8 mouse cellular contexts compared by ENCODE assay signal in the genomic region with DNA sequence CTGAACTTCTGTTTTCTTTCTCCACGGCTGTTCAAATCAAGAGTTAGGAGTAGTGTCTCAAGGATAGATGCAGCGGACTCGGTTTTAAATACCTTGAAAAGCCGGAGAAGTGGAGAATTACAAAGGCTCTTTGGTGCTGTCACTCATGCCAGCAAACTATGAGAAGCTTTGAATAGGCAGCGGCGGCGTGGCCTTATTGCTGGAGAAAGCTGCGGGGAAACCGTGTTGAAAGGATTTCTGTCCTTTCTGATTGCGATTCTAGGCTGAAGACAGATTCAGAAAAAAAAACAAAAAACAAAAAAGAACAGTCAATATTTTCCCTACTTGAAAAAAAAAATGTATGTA. TPM values are rescaled to one million over a fixed set of nuclear protein-coding genes. Genes with fewer than 3 reads are reported as not detected.
DNase-seq lines count a peak whose midpoint lies in the region; ATAC-seq and TF ChIP-seq lines count a peak whose summit lies in the region.

No protein-coding gene starts in this region.

- DNase-seq in left cerebral cortex, adult 2 months (ENCODE audit: extremely low spot score in 1 of 2, low spot score in 2 of 2) = no peak
- no peak for DNase-seq in left cerebral cortex, adult 18-20 months (ENCODE audit: low spot score in 2 of 2)
- no peak for DNase-seq in adrenal gland, postnatal 36 days
- no peak for DNase-seq in adrenal gland, postnatal 14 days
- no peak for DNase-seq in layer of hippocampus, adult 9-11 months

- H3K9me3 ChIP-seq in embryonic facial prominence, embryonic 13.5 days = no peaks in the 10 kb centered on the region
- no peaks in the 10 kb centered on the region for H3K9me3 ChIP-seq in intestine, embryonic 15.5 days

- intact Hi-C loops in left cerebral cortex, adult 2 months (cut with DNase I) = no loop called here

- H3K79me2 ChIP-seq in myocyte (ENCODE audit: control insufficient read depth, insufficient read depth) = peaks cover 43% of the 10 kb centered on the region

- WGBS in embryonic facial prominence, embryonic 13.5 days = 0% methylated on average over 10 of the region's 10 CpGs
- WGBS in intestine, embryonic 15.5 days = under 1% methylated on average over 10 of the region's 10 CpGs

- peak overlapping the region; percentile 97 for H3K27ac ChIP-seq in left cerebral cortex, adult 2 months
- H3K27ac ChIP-seq in embryonic facial prominence, embryonic 13.5 days = peak overlapping the region; percentile 95
- H3K27ac ChIP-seq in intestine, embryonic 15.5 days = peak overlapping the region; percentile 96

- peak overlapping the region; percentile 81 for H3K4me2 ChIP-seq in embryonic facial prominence, embryonic 13.5 days
- peak overlapping the region; percentile 58 for H3K4me2 ChIP-seq in intestine, embryonic 15.5 days (replicated peaks)
- peak overlapping the region; percentile 88 for H3K4me2 ChIP-seq in myocyte (ENCODE audit: low read depth)

- peak overlapping the region; percentile 86 for H3K4me3 ChIP-seq in left cerebral cortex, adult 2 months
- peak overlapping the region; percentile 78 for H3K4me3 ChIP-seq in embryonic facial prominence, embryonic 13.5 days
- peak overlapping the region; percentile 79 for H3K4me3 ChIP-seq in intestine, embryonic 15.5 days (replicated peaks)
- peak overlapping the region; percentile 81 for H3K4me3 ChIP-seq in myocyte

- H3K9ac ChIP-seq in embryonic facial prominence, embryonic 13.5 days = peak overlapping the region; percentile 90
- peak overlapping the region; percentile 81 for H3K9ac ChIP-seq in intestine, embryonic 15.5 days

- peak overlapping the region; percentile 57 for H3ac ChIP-seq in myocyte (ENCODE audit: control insufficient read depth, insufficient read length)

- ATAC-seq in embryonic facial prominence, embryonic 13.5 days (ENCODE audit: insufficient number of reproducible peaks, insufficient read depth, low FRiP score, low TSS enrichment, low read depth) = no peak
- peak; percentile 31 for ATAC-seq in intestine, embryonic 15.5 days

- TF ChIP-seq CTCF in left cerebral cortex, adult 2 months (IDR thresholded peaks at IDR 0.05) = no peak

- no peak for TF ChIP-seq POLR2A in myocyte (IDR thresholded peaks at IDR 0.05; ENCODE audit: insufficient read length, low read depth)

- H3K27me3 ChIP-seq in embryonic facial prominence, embryonic 13.5 days = no peaks in the 10 kb centered on the region
- H3K27me3 ChIP-seq in intestine, embryonic 15.5 days (replicated peaks) = no peaks in the 10 kb centered on the region
- H3K27me3 ChIP-seq in myocyte (ENCODE audit: control insufficient read depth, insufficient read depth, insufficient read length) = no peaks in the 10 kb centered on the region

- H3K36me3 ChIP-seq in embryonic facial prominence, embryonic 13.5 days = peaks cover 3% of the 10 kb centered on the region; the same call in 1 of the 2 replicates
- H3K36me3 ChIP-seq in intestine, embryonic 15.5 days = no peaks in the 10 kb centered on the region
- H3K36me3 ChIP-seq in myocyte (ENCODE audit: control insufficient read depth, insufficient read depth) = peaks cover 15% of the 10 kb centered on the region

- peaks cover 23% of the 10 kb centered on the region for H3K4me1 ChIP-seq in embryonic facial prominence, embryonic 13.5 days
- H3K4me1 ChIP-seq in intestine, embryonic 15.5 days (replicated peaks) = peaks cover 9% of the 10 kb centered on the region

TF ChIP-seq in myocyte, 11 proteins besides CTCF, POLR2A, EP300 and RAD21:
- no peak for TF ChIP-seq SRF (IDR thresholded peaks at IDR 0.05; ENCODE audit: control insufficient read depth, insufficient read length, low read depth)
- TF ChIP-seq TCF3 (IDR thresholded peaks at IDR 0.05; ENCODE audit: insufficient read length, low read depth) = no peak
- no peak for TF ChIP-seq MAX (IDR thresholded peaks at IDR 0.05; ENCODE audit: low read depth)
- TF ChIP-seq E2F4 (IDR thresholded peaks at IDR 0.05; ENCODE audit: insufficient read depth) = no peak
- no peak for TF ChIP-seq REST (IDR thresholded peaks at IDR 0.05; ENCODE audit: insufficient read depth, insufficient read length)
- TF ChIP-seq MYOD1 (IDR thresholded peaks at IDR 0.05; ENCODE audit: control insufficient read depth in 1 of 3, insufficient read length in 2 of 3, low read depth in 2 of 3) = no peak
- TF ChIP-seq CEBPB (IDR thresholded peaks at IDR 0.05; ENCODE audit: insufficient read depth, poor library complexity, severe bottlenecking) = no peak
- no peak for TF ChIP-seq MYOG (IDR thresholded peaks at IDR 0.05; ENCODE audit: control insufficient read depth in 1 of 3, insufficient read depth in 1 of 3, insufficient read length in 2 of 3, low read depth in 2 of 3)
- no peak for TF ChIP-seq TCF12 (IDR thresholded peaks at IDR 0.05; ENCODE audit: insufficient read depth, poor library complexity, severe bottlenecking)
- TF ChIP-seq USF1 (IDR thresholded peaks at IDR 0.05; ENCODE audit: low read depth) = no peak
- TF ChIP-seq POLR2AphosphoS2 (IDR thresholded peaks at IDR 0.05; ENCODE audit: insufficient read length, low read depth) = no peak

RNA-seq across cellular contexts. Expression of a gene that starts 0.4 kb away (rescaled TPM):
- total RNA-seq in left cerebral cortex, adult 2 months (2021) = 10 to 100 TPM; 29.8 to 33.3 TPM
- 10 to 100 TPM; 29.5 to 31.7 TPM for total RNA-seq in left cerebral cortex, adult 18-20 months (2021)
- polyA plus RNA-seq in embryonic facial prominence, embryonic 13.5 days (2015; fragmentation: Nextera tagmentation; extraction: Ambion mirVana) = 60.5 and 63.8 TPM in 2 replicates
- polyA plus RNA-seq in intestine, embryonic 15.5 days (2015; fragmentation: Nextera tagmentation; extraction: Ambion mirVana) = 34.5 and 40.5 TPM in 2 replicates
- 4.3 TPM for polyA plus RNA-seq in myocyte (2012; fragmentation: generic; extraction: Trizol)
- total RNA-seq in adrenal gland, postnatal 36 days (2021) = 10 to 100 TPM; 19.4 to 21.2 TPM
- total RNA-seq in adrenal gland, postnatal 14 days (2021) = 20.6 and 26.1 TPM in 2 replicates

RNA-seq across cellular contexts. Expression of a gene that starts 54.3 kb away (rescaled TPM):
- 1 to 10 TPM; 8.9 to 9.8 TPM for total RNA-seq in left cerebral cortex, adult 2 months (2021)
- 1 to 10 TPM; 9.0 to 9.5 TPM for total RNA-seq in left cerebral cortex, adult 18-20 months (2021)
- 13.1 and 14.6 TPM in 2 replicates for polyA plus RNA-seq in embryonic facial prominence, embryonic 13.5 days (2015; fragmentation: Nextera tagmentation; extraction: Ambion mirVana)
- polyA plus RNA-seq in intestine, embryonic 15.5 days (2015; fragmentation: Nextera tagmentation; extraction: Ambion mirVana) = 11.2 TPM in 2 replicates
- 7.4 TPM for polyA plus RNA-seq in myocyte (2012; fragmentation: generic; extraction: Trizol)
- total RNA-seq in adrenal gland, postnatal 36 days (2021) = 1 to 10 TPM; 6.9 to 8.3 TPM
- total RNA-seq in adrenal gland, postnatal 14 days (2021) = 5.9 and 6.3 TPM in 2 replicates
